Mouse (Mus musculus): ENCODE measurements at regions not wholly inside any gene's neighbourhood (a gene's known extent, or its start where the extent isn't known, plus 50 kb on each side); places are given as distances from the start of the nearest gene placed in this dataset.
A peak's percentile ranks its signal among the peaks of the same experiment; 100 is the strongest.

GRCm38 (mm10) chr8:9072724-9073123 lies 382.4 kb upstream of the Arglu1 start:
- no peak overlapping the region for H3K4me2 ChIP-seq (replicated peaks)
- H3K9me3 ChIP-seq: no peaks in the 10 kb centered on the region
- H3K4me1 ChIP-seq (replicated peaks): peaks cover 5% of the 10 kb centered on the region
- no peak overlapping the region for H3K9ac ChIP-seq
- H3K36me3 ChIP-seq: no peaks in the 10 kb centered on the region
- no peaks in the 10 kb centered on the region for H3K27me3 ChIP-seq (replicated peaks)
- ATAC-seq: peak; percentile 18; the same call in 1 of the 2 replicates
- H3K27ac ChIP-seq: no peak overlapping the region
- WGBS: 72% methylated on average over 4 of the region's 4 CpGs
- no peak overlapping the region for H3K4me3 ChIP-seq (replicated peaks)

- Histone ChIP-seq H3K9ac (no peak overlapping the region), H3K4me3 (replicated peaks) (no peak overlapping the region), H3K9me3 (no peaks in the 10 kb centered on the region), H3K27me3 (replicated peaks) (no peaks in the 10 kb centered on the region), H3K36me3 (no peaks in the 10 kb centered on the region), H3K4me2 (replicated peaks) (no peak overlapping the region), H3K4me1 (replicated peaks) (peaks cover 5% of the 10 kb centered on the region), H3K27ac (no peak overlapping the region)
- 48% methylated on average over 11 of the region's 11 CpGs for WGBS
- ATAC-seq: peak; percentile 71
Measured at GRCm38 (mm10) chr8:9072286-9072685, 382.0 kb upstream of the Arglu1 start.

- Histone ChIP-seq H3K4me1 (replicated peaks) (peaks cover 5% of the 10 kb centered on the region), H3K9ac (no peak overlapping the region), H3K36me3 (no peaks in the 10 kb centered on the region), H3K9me3 (no peaks in the 10 kb centered on the region), H3K27ac (no peak overlapping the region), H3K4me3 (replicated peaks) (no peak overlapping the region), H3K27me3 (replicated peaks) (no peaks in the 10 kb centered on the region), H3K4me2 (replicated peaks) (no peak overlapping the region)
- no peak for ATAC-seq
- WGBS: 38% methylated on average over 6 of the region's 6 CpGs
Measured at GRCm38 (mm10) chr8:9070953-9071352, 380.6 kb upstream of the Arglu1 start.

- H3K9ac ChIP-seq: no peak overlapping the region
- H3K4me1 ChIP-seq (replicated peaks): peaks cover 5% of the 10 kb centered on the region
- H3K27ac ChIP-seq: no peak overlapping the region
- H3K36me3 ChIP-seq: no peaks in the 10 kb centered on the region
- peak; percentile 26; the same call in 1 of the 2 replicates for ATAC-seq
- no peaks in the 10 kb centered on the region for H3K27me3 ChIP-seq (replicated peaks)
- no peak overlapping the region for H3K4me2 ChIP-seq (replicated peaks)
- 46% methylated on average over 7 of the region's 7 CpGs for WGBS
- no peak overlapping the region for H3K4me3 ChIP-seq (replicated peaks)
- no peaks in the 10 kb centered on the region for H3K9me3 ChIP-seq
Measured at GRCm38 (mm10) chr8:9069845-9070244, 379.5 kb upstream of the Arglu1 start.

GRCm38 (mm10) chr8:9067731-9068130 lies 377.4 kb upstream of the Arglu1 start:
- Histone ChIP-seq H3K4me3 (replicated peaks) (no peak overlapping the region), H3K4me2 (replicated peaks) (no peak overlapping the region), H3K4me1 (replicated peaks) (peaks cover 5% of the 10 kb centered on the region), H3K9me3 (no peaks in the 10 kb centered on the region), H3K27me3 (replicated peaks) (no peaks in the 10 kb centered on the region), H3K9ac (no peak overlapping the region), H3K27ac (no peak overlapping the region), H3K36me3 (no peaks in the 10 kb centered on the region)
- WGBS: 71% methylated on average over 1 of the region's 1 CpGs
- no peak for ATAC-seq

- no peak for ATAC-seq
- Histone ChIP-seq H3K27me3 (replicated peaks) (no peaks in the 10 kb centered on the region), H3K9ac (no peak overlapping the region), H3K4me3 (replicated peaks) (no peak overlapping the region), H3K4me2 (replicated peaks) (no peak overlapping the region), H3K9me3 (no peaks in the 10 kb centered on the region), H3K4me1 (replicated peaks) (no peaks in the 10 kb centered on the region), H3K36me3 (no peaks in the 10 kb centered on the region), H3K27ac (no peak overlapping the region)
- WGBS: 91% methylated on average over 6 of the region's 6 CpGs
Measured at GRCm38 (mm10) chr8:9060166-9060565, 369.8 kb upstream of the Arglu1 start.

- Histone ChIP-seq H3K27me3 (replicated peaks) (no peaks in the 10 kb centered on the region), H3K4me2 (replicated peaks) (no peak overlapping the region), H3K36me3 (no peaks in the 10 kb centered on the region), H3K4me1 (replicated peaks) (no peaks in the 10 kb centered on the region), H3K9me3 (no peaks in the 10 kb centered on the region), H3K4me3 (replicated peaks) (no peak overlapping the region), H3K9ac (no peak overlapping the region), H3K27ac (no peak overlapping the region)
- WGBS: 67% methylated on average over 6 of the region's 6 CpGs
- no peak for ATAC-seq
Measured at GRCm38 (mm10) chr8:9055416-9055819, 365.1 kb upstream of the Arglu1 start.

- no peak for ATAC-seq
- Histone ChIP-seq H3K9me3 (no peaks in the 10 kb centered on the region), H3K4me1 (replicated peaks) (no peaks in the 10 kb centered on the region), H3K36me3 (no peaks in the 10 kb centered on the region), H3K4me2 (replicated peaks) (no peak overlapping the region), H3K27ac (no peak overlapping the region), H3K9ac (no peak overlapping the region), H3K27me3 (replicated peaks) (no peaks in the 10 kb centered on the region), H3K4me3 (replicated peaks) (no peak overlapping the region)
- WGBS: 68% methylated on average over 4 of the region's 4 CpGs
Measured at GRCm38 (mm10) chr8:9054801-9055200, 364.5 kb upstream of the Arglu1 start.

GRCm38 (mm10) chr8:9051699-9052098 lies 361.4 kb upstream of the Arglu1 start:
- no peaks in the 10 kb centered on the region for H3K9me3 ChIP-seq
- H3K27ac ChIP-seq: no peak overlapping the region
- no peaks in the 10 kb centered on the region for H3K36me3 ChIP-seq
- no peak overlapping the region for H3K4me2 ChIP-seq (replicated peaks)
- ATAC-seq: peak; percentile 47; the same call in 1 of the 2 replicates
- no peak overlapping the region for H3K4me3 ChIP-seq (replicated peaks)
- H3K27me3 ChIP-seq (replicated peaks): no peaks in the 10 kb centered on the region
- 51% methylated on average over 10 of the region's 10 CpGs for WGBS
- no peak overlapping the region for H3K9ac ChIP-seq
- no peaks in the 10 kb centered on the region for H3K4me1 ChIP-seq (replicated peaks)

- Histone ChIP-seq H3K36me3 (no peaks in the 10 kb centered on the region), H3K4me1 (replicated peaks) (no peaks in the 10 kb centered on the region), H3K4me3 (replicated peaks) (no peak overlapping the region), H3K27me3 (replicated peaks) (no peaks in the 10 kb centered on the region), H3K9ac (no peak overlapping the region), H3K9me3 (no peaks in the 10 kb centered on the region), H3K27ac (no peak overlapping the region), H3K4me2 (replicated peaks) (no peak overlapping the region)
- no peak for ATAC-seq
- WGBS: 77% methylated on average over 11 of the region's 11 CpGs
Measured at GRCm38 (mm10) chr8:9050740-9051475, 360.6 kb upstream of the Arglu1 start.

- H3K36me3 ChIP-seq: no peaks in the 10 kb centered on the region
- H3K27me3 ChIP-seq (replicated peaks): no peaks in the 10 kb centered on the region
- H3K4me1 ChIP-seq (replicated peaks): 0 out of 2 replicates have a peak, but pooled peaks cover 3% of the 10 kb centered on the region
- no peak overlapping the region for H3K9ac ChIP-seq
- H3K4me2 ChIP-seq (replicated peaks): no peak overlapping the region
- WGBS: 85% methylated on average over 14 of the region's 14 CpGs
- ATAC-seq: no peak
- H3K4me3 ChIP-seq (replicated peaks): no peak overlapping the region
- H3K9me3 ChIP-seq: no peaks in the 10 kb centered on the region
- no peak overlapping the region for H3K27ac ChIP-seq
Measured at GRCm38 (mm10) chr8:9048116-9048515, 357.8 kb upstream of the Arglu1 start.

- no peak overlapping the region for H3K9ac ChIP-seq
- H3K4me2 ChIP-seq (replicated peaks): no peak overlapping the region
- no peak overlapping the region for H3K4me3 ChIP-seq (replicated peaks)
- no peaks in the 10 kb centered on the region for H3K36me3 ChIP-seq
- no peaks in the 10 kb centered on the region for H3K9me3 ChIP-seq
- H3K27me3 ChIP-seq (replicated peaks): no peaks in the 10 kb centered on the region
- no peak overlapping the region for H3K27ac ChIP-seq
- ATAC-seq: no peak
- H3K4me1 ChIP-seq (replicated peaks): 0 out of 2 replicates have a peak, but pooled peaks cover 3% of the 10 kb centered on the region
- 34% methylated on average over 10 of the region's 10 CpGs for WGBS
Measured at GRCm38 (mm10) chr8:9042835-9043792, 352.8 kb upstream of the Arglu1 start.
